Mouse (Mus musculus): ENCODE measurements at regions not wholly inside any gene's neighbourhood (a gene's known extent, or its start where the extent isn't known, plus 50 kb on each side); places are given as distances from the start of the nearest gene placed in this dataset.
"Not testable (repeated sequence)": the region's sequence is repeated elsewhere in the genome, so short reads cannot be mapped to it uniquely, and the experiment has no call there.

GRCm38 (mm10) chr1:95397188-95397587, 83.8 kb downstream of the Fam174a start:
- DNase-seq (ENCODE audit: low spot score in 2 of 2): peak in 1 of 2 experiments; percentile 30

DNA sequence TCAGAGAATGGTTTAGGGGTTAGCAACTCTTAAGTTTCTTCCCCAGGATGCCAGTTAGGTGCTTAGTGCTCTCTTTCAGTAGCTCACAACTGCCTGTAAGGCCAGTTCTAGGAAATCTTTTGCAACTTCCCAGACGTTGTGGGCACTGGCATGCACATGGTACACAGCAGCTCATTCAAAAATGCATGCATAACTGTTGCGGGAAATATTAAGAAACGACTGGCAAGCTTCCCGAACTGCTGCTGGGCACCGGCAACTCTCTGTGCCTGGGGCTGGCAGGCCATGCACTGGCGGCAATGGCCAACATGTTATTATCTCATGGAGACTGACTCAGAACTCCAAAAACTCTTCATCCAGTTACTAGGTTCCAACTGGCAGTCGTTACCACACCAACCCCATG, 86.3 kb downstream of the Fam174a start:
- no peak for DNase-seq (ENCODE audit: low spot score in 2 of 2)

DNA sequence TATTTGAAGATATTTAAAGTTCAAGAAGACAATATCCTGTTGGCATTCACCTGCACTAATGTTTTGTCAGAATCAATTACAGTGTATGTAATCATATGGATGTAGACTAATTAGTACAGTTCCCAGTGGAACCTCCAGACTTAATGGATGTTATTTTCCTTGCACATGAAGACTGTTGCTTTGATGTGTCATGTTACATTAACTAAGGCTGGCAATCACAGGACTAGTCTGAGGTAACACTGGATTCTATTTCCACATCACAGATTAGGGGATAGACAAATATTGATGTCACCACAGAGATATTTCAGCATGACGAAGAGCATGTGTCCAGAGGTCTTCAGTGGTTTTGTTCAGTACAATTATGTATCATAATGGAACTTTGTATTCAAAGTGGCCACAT, 108.8 kb downstream of the Fam174a start:
- DNase-seq (ENCODE audit: low spot score in 2 of 2): no peak

DNA sequence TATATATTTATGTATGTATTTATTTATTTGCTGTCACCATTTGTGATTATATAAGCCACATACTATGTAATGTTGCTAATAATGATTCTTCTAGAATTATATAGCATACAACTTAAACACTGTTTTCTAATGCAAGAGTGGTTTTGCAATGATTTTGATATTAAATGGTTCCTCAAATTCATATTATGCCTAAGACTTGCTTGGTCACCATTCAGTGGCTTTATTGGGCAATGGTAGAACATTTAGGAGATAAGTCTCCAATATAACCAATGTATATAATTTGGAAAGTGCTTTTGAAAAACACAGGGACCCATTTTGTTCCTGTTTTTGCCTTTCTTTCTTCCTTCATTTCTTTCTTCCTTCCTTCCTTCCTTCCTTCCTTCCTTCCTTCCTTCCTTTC, 112.0 kb downstream of the Fam174a start:
- DNase-seq (ENCODE audit: low spot score in 2 of 2): no peak

DNA sequence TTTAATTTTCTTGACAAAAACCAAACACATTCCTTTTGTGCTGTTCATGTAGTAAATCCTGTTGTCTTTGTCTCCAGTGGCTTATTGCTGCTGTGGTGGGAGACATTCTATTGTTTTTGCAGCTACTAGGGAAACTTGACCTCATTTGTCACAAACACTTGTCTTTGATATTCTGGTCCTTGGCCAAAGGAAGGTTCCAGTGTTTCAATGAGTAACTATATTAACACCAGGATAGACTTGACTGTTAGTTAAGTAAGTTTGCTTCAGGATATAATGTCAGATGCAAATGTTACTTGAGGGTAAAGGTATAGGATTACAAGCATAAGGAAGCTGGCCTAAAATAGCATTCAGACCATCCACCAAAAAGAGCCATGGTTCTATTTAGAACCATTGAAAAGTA, 123.7 kb downstream of the Fam174a start:
- no peak for DNase-seq (ENCODE audit: low spot score in 2 of 2)

- no peak for DNase-seq (ENCODE audit: low spot score in 2 of 2)
These were observed 132.1 kb downstream of the Fam174a start for GRCm38 (mm10) chr1:95445541-95445940.

DNA sequence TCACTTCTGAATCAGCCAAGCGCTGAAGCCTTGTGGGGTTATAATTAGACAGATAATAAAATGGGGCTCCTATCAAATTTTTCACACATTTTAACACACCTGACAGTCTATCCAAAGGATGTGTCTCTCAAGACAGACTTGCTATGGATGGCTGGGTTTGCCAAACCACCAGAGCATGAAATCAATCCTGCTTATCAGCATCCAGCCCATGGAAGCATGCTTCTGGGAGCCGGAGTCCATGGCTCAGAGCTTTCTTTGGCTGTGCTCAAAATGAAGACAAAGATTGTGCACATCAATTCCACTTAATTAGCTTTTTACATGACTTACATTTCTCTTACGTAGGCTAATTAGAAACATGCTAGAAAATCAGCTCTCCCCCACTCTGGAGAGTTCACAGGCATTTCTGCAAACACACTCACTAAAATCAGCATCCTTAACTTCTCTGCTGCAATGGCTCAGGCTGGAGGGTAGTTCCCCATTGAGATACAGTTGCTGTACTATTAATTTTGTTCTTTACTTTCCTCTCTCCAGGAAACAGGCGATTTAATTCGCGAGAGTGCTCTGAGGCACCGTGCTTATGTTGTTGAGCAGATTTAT, 135.6 kb downstream of the Fam174a start:
- DNase-seq (ENCODE audit: low spot score in 2 of 2): no peak

DNA sequence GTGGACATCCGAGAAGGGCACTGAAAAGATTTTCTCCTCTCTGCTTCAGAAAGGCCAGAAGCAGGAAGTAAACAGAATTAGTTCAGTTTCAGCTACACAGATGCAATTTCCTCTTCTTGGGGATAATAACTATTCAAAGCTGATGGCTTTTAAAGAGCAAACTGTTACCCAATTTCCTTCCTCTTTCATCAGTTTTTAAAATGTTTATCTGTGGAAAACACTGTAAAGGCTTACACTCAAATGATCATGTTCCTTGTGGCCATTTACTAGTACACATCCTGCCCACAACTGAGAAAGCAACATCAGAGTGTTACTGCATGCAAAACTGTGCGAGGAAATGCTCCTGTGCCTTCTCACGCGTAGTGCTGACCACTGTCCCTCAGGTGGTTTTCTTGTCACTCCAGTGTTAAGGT, 137.5 kb downstream of the Fam174a start:
- DNase-seq (ENCODE audit: low spot score in 2 of 2): no peak

DNA sequence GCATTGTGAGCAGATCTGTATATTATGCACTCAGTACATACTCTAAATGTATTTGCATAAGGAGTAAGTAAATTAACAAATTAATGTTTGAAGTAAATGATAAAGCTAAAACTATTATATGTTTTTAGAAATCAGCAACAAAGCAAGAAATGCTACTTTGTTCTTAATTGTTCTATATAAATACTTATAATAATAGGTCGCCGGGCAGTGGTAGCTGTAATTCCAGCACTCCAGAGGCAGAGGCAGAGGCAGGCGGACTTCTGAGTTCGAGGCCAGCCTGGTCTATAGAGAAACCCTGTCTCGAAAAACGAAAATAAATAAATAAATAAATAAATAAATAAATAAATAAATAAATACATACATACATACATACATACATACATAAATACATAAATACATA, 138.3 kb downstream of the Fam174a start:
- peak; percentile 34 to 76 for DNase-seq (ENCODE audit: low spot score in 2 of 2)

- DNase-seq (ENCODE audit: low spot score in 2 of 2): no peak
These were observed 140.8 kb downstream of the Fam174a start for GRCm38 (mm10) chr1:95454246-95454645.

DNA sequence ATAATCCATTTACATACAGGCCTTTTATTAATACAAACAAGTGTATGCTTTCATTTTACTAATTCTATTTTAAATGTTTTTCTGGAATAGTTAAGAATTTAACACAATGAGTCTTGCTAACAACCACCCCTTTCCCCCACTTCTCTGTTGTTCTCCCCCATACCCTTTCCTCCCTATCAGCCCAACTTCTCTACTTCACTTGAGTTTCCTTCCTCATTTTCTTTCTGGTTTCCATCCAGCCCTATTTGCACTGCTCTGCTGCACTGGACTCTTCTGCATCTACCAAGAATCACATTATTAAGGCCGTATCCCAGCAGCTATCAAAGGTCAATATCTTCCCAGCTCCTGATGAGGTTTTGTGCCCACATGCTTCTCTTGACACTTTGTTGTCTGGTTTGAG, 145.9 kb downstream of the Fam174a start:
- no peak for DNase-seq (ENCODE audit: low spot score in 2 of 2)

DNA sequence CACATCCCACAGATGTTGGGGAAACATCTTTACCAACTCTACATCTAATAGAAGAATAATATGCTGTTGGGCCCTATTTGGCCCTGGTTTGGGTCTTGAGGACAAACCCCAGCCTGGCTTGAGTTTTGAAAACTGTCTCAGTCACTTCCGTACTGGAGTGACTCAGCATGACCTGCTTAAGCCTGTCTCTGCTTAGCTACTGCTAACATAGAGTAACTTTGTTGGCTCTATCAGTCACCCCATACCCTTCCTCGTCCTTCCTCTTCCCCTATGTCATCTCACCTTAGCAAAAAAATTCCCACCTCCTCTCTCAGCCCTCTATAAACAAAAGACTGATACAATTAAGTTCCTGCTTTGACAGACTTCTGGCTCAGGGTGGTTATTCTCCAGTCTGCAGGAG, 154.7 kb downstream of the Fam174a start:
- DNase-seq (ENCODE audit: low spot score in 2 of 2): no peak

DNA sequence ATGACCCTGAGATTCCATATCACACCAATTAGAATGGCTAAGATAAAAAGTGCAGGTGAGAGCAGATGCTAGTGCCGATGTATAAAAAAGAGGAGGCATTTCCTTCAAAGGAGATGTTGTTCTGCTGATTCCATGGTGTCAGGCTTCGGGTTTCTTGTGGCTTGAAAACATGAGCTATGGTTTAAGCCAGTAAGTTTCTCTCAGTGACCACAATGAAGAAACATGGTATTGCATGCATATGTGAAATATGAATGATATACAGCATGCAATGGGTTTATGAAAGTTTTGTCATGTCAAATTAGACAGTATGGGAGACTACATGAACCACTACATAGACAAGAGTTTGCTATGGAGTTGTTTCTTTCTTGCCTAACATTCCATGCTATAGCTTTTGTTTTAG, 155.3 kb downstream of the Fam174a start:
- DNase-seq (ENCODE audit: low spot score in 2 of 2): no peak

DNA sequence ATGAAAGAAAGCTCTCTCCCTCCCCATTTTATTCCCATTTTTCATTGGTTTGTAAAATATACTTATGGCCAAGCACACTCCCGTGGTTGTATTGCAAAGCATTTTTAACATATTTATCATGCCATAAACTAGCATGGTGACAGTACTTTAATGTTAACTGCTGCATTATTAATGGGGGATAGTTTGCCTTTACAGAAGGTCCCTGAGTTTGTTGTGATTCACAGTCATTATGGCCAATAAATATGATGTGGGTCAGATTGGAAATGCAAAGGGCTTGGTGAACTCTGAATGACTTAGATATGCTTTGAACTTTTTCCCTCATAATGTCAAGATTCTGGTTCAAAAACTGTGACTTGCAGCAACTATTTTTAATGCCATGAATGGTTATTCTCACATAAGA, 157.1 kb downstream of the Fam174a start:
- no peak for DNase-seq (ENCODE audit: low spot score in 2 of 2)

DNA sequence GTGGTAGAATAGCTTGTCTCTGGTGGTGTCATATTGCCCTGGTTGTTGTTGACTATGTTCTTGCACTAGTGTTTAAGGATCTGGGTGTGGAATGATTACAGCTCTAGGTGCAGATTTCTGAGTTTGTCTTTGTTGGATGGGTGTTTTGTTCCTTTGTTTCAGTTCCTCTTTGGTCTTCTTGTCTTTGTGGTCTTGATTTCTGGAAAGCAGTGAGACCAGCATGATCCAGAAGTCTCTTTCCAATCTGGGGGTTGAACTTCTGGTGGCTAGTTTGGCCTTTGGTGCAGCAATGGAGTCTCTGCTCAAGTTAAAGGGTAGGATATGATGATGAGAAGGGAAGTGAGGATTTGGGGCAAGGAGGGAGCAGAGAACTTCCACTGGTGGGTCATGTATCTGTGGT, 174.4 kb downstream of the St8sia4 start:
- no peak for DNase-seq (ENCODE audit: low spot score in 2 of 2)

DNA sequence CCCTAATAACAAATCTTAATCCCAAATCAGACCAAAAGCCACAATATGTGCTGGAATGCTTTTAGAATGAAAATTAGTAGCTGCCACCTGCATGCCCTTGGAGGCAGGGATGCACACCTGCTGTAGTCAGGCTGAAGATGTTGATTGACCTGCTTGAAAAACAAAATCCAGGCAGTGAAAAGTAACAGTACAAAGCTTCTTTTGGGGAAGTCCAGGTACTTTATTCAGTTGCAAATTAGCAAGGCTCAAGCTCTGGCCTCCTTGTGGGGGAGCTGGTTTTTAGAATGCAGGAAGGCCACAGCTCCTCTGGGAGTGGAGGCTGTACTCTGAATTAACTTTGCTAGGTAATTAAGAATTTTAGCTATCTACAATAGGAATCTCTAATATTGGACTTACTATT, 166.7 kb downstream of the St8sia4 start:
- DNase-seq (ENCODE audit: low spot score in 2 of 2): not testable (repeated sequence)

GRCm38 (mm10) chr1:95508718-95509117, 158.7 kb downstream of the St8sia4 start:
- DNase-seq (ENCODE audit: low spot score in 2 of 2): no peak

GRCm38 (mm10) chr1:95528726-95529125, 138.6 kb downstream of the St8sia4 start:
- no peak for DNase-seq (ENCODE audit: low spot score in 2 of 2)

GRCm38 (mm10) chr1:95531017-95531416, 136.4 kb downstream of the St8sia4 start:
- DNase-seq (ENCODE audit: low spot score in 2 of 2): no peak
